Mouse (Mus musculus) bone marrow, adult 2 months (tissue): ENCODE data around the gene Clptm1.

Experiments
- CTCF ChIP-seq: fragments of 200-500 bp; IDR thresholded peaks from 2 replicates; pipeline ENCODE4 v1.5.1; 2011; ENCODE audit warnings: low read length, control low read depth; ENCODE audit not compliant: control insufficient read depth, insufficient read depth
- POLR2A ChIP-seq: fragments of 200-500 bp; IDR thresholded peaks from 2 replicates; pipeline ENCODE4 v1.6.1; 2011; ENCODE audit warnings: low read depth, mild to moderate bottlenecking, control low read depth, low read length, borderline replicate concordance; ENCODE audit not compliant: control insufficient read depth

DNA sequence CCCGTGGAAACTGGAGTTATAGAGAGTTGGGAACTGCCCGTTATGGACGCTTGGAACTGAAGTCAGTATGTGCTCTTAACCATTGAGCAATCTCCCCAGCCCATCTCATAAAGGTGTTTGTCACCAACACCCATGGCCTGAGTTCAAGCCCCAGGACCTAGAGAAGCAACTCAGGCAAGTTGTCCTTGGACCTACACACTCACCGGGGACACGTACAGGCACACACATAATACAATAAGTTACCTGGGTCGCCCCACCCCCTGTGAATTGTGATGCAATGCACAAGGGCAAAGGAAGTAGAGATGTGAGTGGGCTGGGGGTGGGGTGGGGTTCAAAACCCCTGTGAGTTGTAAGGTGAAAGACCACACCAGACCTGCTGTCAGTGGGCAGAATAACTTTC lies 21.7 kb upstream of the Clptm1 start:
- no peak for TF ChIP-seq CTCF
- no peak for TF ChIP-seq POLR2A
